Mouse (Mus musculus) embryonic stem cell, embryonic (primary cell): ENCODE measurements around the gene Tmprss9.

Experiments
- CTCF ChIA-PET, 4 experiments: fragments of 300-600 bp in 2 of 4; fragments of 350-600 bp in 2 of 4; sonication (Branson Sonifier 250); formaldehyde crosslinking; loops; one replicate each; lab custom pipeline; 2022; ENCODE audit warnings: inconsistent platforms in 2 of 4; lab: Charles Lee
- POLR2A ChIA-PET, 4 experiments: fragments of 300-600 bp in 2 of 4; fragments of 350-600 bp in 2 of 4; sonication (Branson Sonifier 250); formaldehyde crosslinking; loops; one replicate each; lab custom pipeline; 2022; ENCODE audit warnings: antibody characterized with exemption in 4 of 4, inconsistent platforms in 1 of 4; lab: Charles Lee

The Tmprss9 gene

GRCm38 (mm10) chr10:80930361-80931152 is 58.9 kb downstream of the Tmprss9 start:
- ChIA-PET POLR2A (interaction anchor here (0.5 to 26.8 kb wide), 143 partner anchors 5 to 612 kb away, joined by 3 to 1108 read pairs (median 9); partner anchors contain the start of genes Lmnb2 (in 3 of the 4), Slc39a3 (in 3 of the 4), Amh (in 2 of the 4) and Ap3d1 (in 2 of the 4)), CTCF (interaction anchor here (0.7 to 5.7 kb wide), 29 partner anchors 9 to 640 kb away, joined by 3 to 105 read pairs (median 13); partner anchors contain the start of genes Ap3d1 (in 1 of the 4), Gng7 (in 1 of the 4) and Timm13 (in 1 of the 4))

DNA sequence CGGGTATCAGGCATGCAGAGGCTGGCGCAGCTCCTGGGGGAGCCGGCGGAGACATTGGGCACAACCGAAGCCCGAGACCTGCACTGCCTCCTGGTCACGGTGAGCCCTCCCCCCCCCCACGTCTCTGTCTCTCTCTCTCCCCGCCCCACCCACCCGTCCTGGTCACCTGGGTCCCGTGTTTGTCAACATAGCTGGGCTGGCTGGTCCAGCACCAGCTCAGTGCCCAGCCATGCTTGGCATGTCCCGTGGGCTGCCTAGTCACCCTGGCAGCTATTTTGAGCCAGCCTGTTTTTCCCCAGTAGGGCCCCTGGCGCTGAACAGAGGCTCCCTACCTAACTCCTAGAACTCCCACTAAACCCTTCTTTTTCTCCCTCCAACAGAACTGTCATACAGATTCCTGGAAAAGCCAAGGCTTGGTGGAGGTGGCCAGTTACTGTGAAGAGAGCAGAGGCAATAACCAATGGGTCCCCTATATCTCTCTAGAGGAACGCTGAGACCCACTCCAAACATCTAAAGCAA is 59.6 kb downstream of the Tmprss9 start:
- ChIA-PET POLR2A (interaction anchor here in 3 of 4 experiments (0.7 to 26.8 kb wide), 51 partner anchors 5 to 421 kb away, joined by 3 to 1108 read pairs (median 31); partner anchors contain the start of genes Lmnb2 (in 2 of the 3), Sgta (in 2 of the 3), Timm13 (in 2 of the 3) and 4930442H23Rik (in 1 of the 3)), CTCF (interaction anchor here (0.5 to 5.7 kb wide), 12 partner anchors 8 to 666 kb away, joined by 3 to 96 read pairs (median 5); no protein-coding TSS in a partner anchor)

DNA sequence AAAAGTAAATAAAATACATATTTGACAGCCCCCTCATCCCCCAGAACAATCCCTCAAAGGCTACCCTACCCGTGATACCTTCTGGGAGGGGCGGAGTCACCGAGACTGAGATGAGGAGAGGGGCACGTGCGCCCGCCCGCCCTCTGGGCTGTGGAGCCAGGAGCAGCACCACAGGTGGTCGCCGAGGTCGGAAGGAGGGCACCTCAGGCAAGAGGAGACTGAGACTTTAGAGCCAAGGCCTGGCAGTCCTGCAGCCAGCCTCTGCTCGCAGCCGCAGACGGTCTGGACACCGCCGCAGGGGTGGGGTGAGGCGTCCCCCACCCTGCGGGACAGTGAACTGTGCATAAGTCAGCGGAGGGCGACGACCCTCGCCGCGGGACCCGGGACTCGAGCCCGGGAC is 60.0 kb downstream of the Tmprss9 start:
- CTCF ChIA-PET, result interaction anchor here (0.5 to 5.3 kb wide), 14 partner anchors 9 to 666 kb away, joined by 3 to 91 read pairs (median 4); no protein-coding TSS in a partner anchor
- POLR2A ChIA-PET, result interaction anchor here in 3 of 4 experiments (0.6 to 26.8 kb wide), 45 partner anchors 6 to 711 kb away, joined by 3 to 1108 read pairs (median 15); partner anchors contain the start of genes Lmnb2 (in 2 of the 3), Map2k2 (in 2 of the 3), 4930442H23Rik (in 1 of the 3) and Ap3d1 (in 1 of the 3)

- CTCF ChIA-PET, result interaction anchor here in 3 of 4 experiments (0.6 to 5.3 kb wide), 13 partner anchors 8 to 426 kb away, joined by 3 to 91 read pairs (median 4); no protein-coding TSS in a partner anchor
- POLR2A ChIA-PET, result interaction anchor here (0.6 to 26.8 kb wide), 44 partner anchors 6 to 711 kb away, joined by 3 to 1108 read pairs (median 4); partner anchors contain the start of genes Timm13 (in 2 of the 4), Ap3d1 (in 1 of the 4), Eef2 (in 1 of the 4) and Gadd45b (in 1 of the 4)
Measured at GRCm38 (mm10) chr10:80932206-80932605, 60.6 kb downstream of the Tmprss9 start.

- POLR2A ChIA-PET, result interaction anchor here (0.6 to 26.8 kb wide), 48 partner anchors 7 to 712 kb away, joined by 3 to 1108 read pairs (median 4); partner anchors contain the start of genes Lmnb2 (in 2 of the 4), Timm13 (in 2 of the 4), Ap3d1 (in 1 of the 4) and Eef2 (in 1 of the 4)
Measured at GRCm38 (mm10) chr10:80932700-80933420, 61.2 kb downstream of the Tmprss9 start.

DNA sequence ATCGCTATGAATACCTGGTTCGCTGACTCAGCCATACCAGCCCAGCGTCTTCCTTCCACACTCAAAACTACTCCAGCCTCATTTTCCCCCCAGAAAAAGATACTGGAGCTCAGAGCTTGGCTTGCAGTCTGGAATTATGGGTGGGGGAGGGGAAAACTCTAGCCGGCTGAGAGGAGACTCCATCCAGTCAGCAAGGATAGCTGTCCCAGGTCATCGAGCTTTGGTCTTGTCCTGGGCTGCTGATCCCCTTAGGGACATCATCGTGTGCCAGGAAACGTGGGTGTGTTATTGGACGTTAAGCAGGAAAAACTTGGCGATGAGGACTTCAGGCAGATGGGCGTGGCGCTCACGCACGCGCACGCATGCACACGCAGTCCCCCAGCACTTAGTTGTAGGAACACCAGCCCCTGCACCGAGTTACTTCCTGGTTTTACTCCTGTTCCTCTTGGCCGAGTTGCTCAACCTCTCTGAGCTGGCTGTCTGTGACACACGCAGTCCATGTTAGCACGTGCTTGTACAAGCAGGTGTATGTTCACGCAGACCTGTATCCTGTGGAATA is 61.9 kb downstream of the Tmprss9 start:
- POLR2A ChIA-PET, result interaction anchor here (0.6 to 26.8 kb wide), 36 partner anchors 7 to 422 kb away, joined by 3 to 1108 read pairs (median 4); partner anchors contain the start of genes Lmnb2 (in 2 of the 4), Timm13 (in 2 of the 4), Eef2 (in 1 of the 4) and Gadd45b (in 1 of the 4)
- CTCF ChIA-PET, result interaction anchor here (0.5 to 4.2 kb wide), 13 partner anchors 10 to 183 kb away, joined by 3 to 22 read pairs (median 4); no protein-coding TSS in a partner anchor

More at GRCm38 (mm10) chr10:80932700-80933420, 61.2 kb downstream of the Tmprss9 start:
- CTCF ChIA-PET, result interaction anchor here (0.5 to 5.3 kb wide), 20 partner anchors 7 to 127 kb away, joined by 3 to 91 read pairs (median 4); no protein-coding TSS in a partner anchor

- ChIA-PET CTCF (interaction anchor here in 3 of 4 experiments (0.6 to 4.2 kb wide), 13 partner anchors 12 to 841 kb away, joined by 3 to 22 read pairs (median 3); no protein-coding TSS in a partner anchor), POLR2A (interaction anchor here in 3 of 4 experiments (0.6 to 26.8 kb wide), 36 partner anchors 6 to 421 kb away, joined by 3 to 1108 read pairs (median 4); partner anchors contain the start of genes Lmnb2 (in 2 of the 3), Ap3d1 (in 1 of the 3), Eef2 (in 1 of the 3) and Gadd45b (in 1 of the 3))
Measured at GRCm38 (mm10) chr10:80934136-80934985, 62.7 kb downstream of the Tmprss9 start.

DNA sequence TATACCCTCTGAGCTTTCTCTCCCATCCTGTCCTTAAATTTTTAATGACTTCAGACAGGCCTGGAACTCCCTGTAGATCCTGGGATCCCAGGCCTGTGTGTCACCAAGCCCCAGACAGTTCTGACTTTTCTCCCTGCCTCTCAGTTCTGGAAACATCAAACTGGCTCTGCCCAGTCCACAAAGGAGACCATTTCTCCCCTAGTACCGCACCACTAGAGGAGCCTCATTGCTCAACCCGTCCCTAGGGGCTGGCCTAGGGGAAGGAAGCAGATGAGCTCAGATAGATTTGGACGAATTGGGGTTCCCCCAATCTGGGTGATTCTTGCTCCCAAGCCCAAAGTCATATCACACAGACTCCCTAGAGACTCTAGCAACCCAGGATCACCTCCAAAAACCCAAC is 63.6 kb downstream of the Tmprss9 start:
- ChIA-PET POLR2A (interaction anchor here in 3 of 4 experiments (0.5 to 26.8 kb wide), 28 partner anchors 5 to 259 kb away, joined by 3 to 1108 read pairs (median 4); partner anchors contain the start of genes Lmnb2 (in 2 of the 3), Ap3d1 (in 1 of the 3) and Gadd45b (in 1 of the 3)), CTCF (interaction anchor here in 3 of 4 experiments (0.6 to 4.2 kb wide), 10 partner anchors 11 to 842 kb away, joined by 3 to 22 read pairs (median 4); no protein-coding TSS in a partner anchor)

GRCm38 (mm10) chr10:80935698-80936097 is 64.0 kb downstream of the Tmprss9 start:
- POLR2A ChIA-PET, result interaction anchor here in 3 of 4 experiments (0.5 to 26.8 kb wide), 23 partner anchors 5 to 242 kb away, joined by 3 to 1108 read pairs (median 5); partner anchors contain the start of genes Gadd45b (in 1 of the 3), Lmnb2 (in 1 of the 3) and Sgta (in 1 of the 3)

GRCm38 (mm10) chr10:80936135-80936809 is 64.6 kb downstream of the Tmprss9 start:
- ChIA-PET CTCF (interaction anchor here (0.6 to 2.3 kb wide), 17 partner anchors 8 to 62 kb away, joined by 3 to 16 read pairs (median 4); partner anchors contain the start of gene Timm13 (in 1 of the 4)), POLR2A (interaction anchor here in 3 of 4 experiments (0.8 to 26.8 kb wide), 26 partner anchors 4 to 314 kb away, joined by 3 to 1108 read pairs (median 6); partner anchors contain the start of genes Csnk1g2 (in 1 of the 3), Eef2 (in 1 of the 3), Gadd45b (in 1 of the 3) and Lmnb2 (in 1 of the 3))

More at GRCm38 (mm10) chr10:80935698-80936097, 64.0 kb downstream of the Tmprss9 start:
- CTCF ChIA-PET, result interaction anchor here in 3 of 4 experiments (0.9 to 4.2 kb wide), 10 partner anchors 11 to 63 kb away, joined by 3 to 22 read pairs (median 4); no protein-coding TSS in a partner anchor

GRCm38 (mm10) chr10:80936810-80937164 is 65.1 kb downstream of the Tmprss9 start:
- POLR2A ChIA-PET, result interaction anchor here in 3 of 4 experiments (0.8 to 26.8 kb wide), 29 partner anchors 4 to 315 kb away, joined by 3 to 1108 read pairs (median 4); partner anchors contain the start of genes Gadd45b (in 2 of the 3), Csnk1g2 (in 1 of the 3), Eef2 (in 1 of the 3) and Lmnb2 (in 1 of the 3)

GRCm38 (mm10) chr10:80937646-80938045 is 66.0 kb downstream of the Tmprss9 start:
- POLR2A ChIA-PET, result interaction anchor here (0.7 to 26.8 kb wide), 28 partner anchors 3 to 315 kb away, joined by 3 to 1108 read pairs (median 4); partner anchors contain the start of genes Gadd45b (in 4 of the 4), Amh (in 1 of the 4), Csnk1g2 (in 1 of the 4) and Eef2 (in 1 of the 4)

More at GRCm38 (mm10) chr10:80936810-80937164, 65.1 kb downstream of the Tmprss9 start:
- CTCF ChIA-PET, result interaction anchor here (0.6 to 2.3 kb wide), 18 partner anchors 8 to 62 kb away, joined by 3 to 16 read pairs (median 4); partner anchors contain the start of gene Timm13 (in 1 of the 4)

GRCm38 (mm10) chr10:80938831-80939550 is 67.3 kb downstream of the Tmprss9 start:
- ChIA-PET CTCF (interaction anchor here in 3 of 4 experiments (0.5 to 2.6 kb wide), 9 partner anchors 8 to 58 kb away, joined by 3 to 22 read pairs (median 7); partner anchors contain the start of gene Gadd45b (in 2 of the 3)), POLR2A (interaction anchor here in 3 of 4 experiments (0.7 to 26.8 kb wide), 26 partner anchors 8 to 462 kb away, joined by 3 to 1108 read pairs (median 7); partner anchors contain the start of genes Gadd45b (in 3 of the 3), Lmnb2 (in 2 of the 3), Ap3d1 (in 1 of the 3) and Slc39a3 (in 1 of the 3))

More at GRCm38 (mm10) chr10:80937646-80938045, 66.0 kb downstream of the Tmprss9 start:
- CTCF ChIA-PET, result interaction anchor here (0.6 to 2.3 kb wide), 10 partner anchors 8 to 53 kb away, joined by 3 to 16 read pairs (median 4); partner anchors contain the start of gene Gadd45b (in 2 of the 4)
